Mouse (Mus musculus): ENCODE results near the gene Cacna1d. TPM values are rescaled to one million over a fixed set of nuclear protein-coding genes. Genes with fewer than 3 reads are reported as not detected.

The Cacna1d gene
- total and polyA plus RNA-seq, 2 experiments: 0.55 to 0.72 TPM

GRCm38 (mm10) chr14:30330416-30331181, 160.7 kb downstream of the Cacna1d start:
- H3K27me3 ChIP-seq (ENCODE audit: control insufficient read depth, insufficient read depth, low read length): no peaks in the 10 kb centered on the region
- 84% methylated on average over 17 of the region's 17 CpGs for WGBS
- DNase-seq (ENCODE audit: extremely low read depth, low read depth, low spot score): no peak
- no peaks in the 10 kb centered on the region for H3K36me3 ChIP-seq (ENCODE audit: control insufficient read depth, insufficient read depth, low read length)
- H3K4me3 ChIP-seq (ENCODE audit: insufficient read depth, low read depth, low read length): no peak overlapping the region
- no peak overlapping the region for H3K9ac ChIP-seq (ENCODE audit: low read depth, low read length)
- no peaks in the 10 kb centered on the region for H3K79me2 ChIP-seq (ENCODE audit: control insufficient read depth, insufficient read depth, low read length)
- no peak overlapping the region for H3K27ac ChIP-seq (replicated peaks; ENCODE audit: insufficient read depth, low read depth, low read length)
- TF ChIP-seq POLR2A (IDR thresholded peaks at IDR 0.05; ENCODE audit: extremely low read depth, insufficient read depth, low read length): no peak
- TF ChIP-seq CTCF (IDR thresholded peaks at IDR 0.05; ENCODE audit: low read depth, low read length): no peak
- no peaks in the 10 kb centered on the region for H3K4me1 ChIP-seq (ENCODE audit: control insufficient read depth, insufficient read depth, low read length)

- no peak for DNase-seq (ENCODE audit: extremely low read depth, low read depth, low spot score)
- TF ChIP-seq CTCF (IDR thresholded peaks at IDR 0.05; ENCODE audit: low read depth, low read length): no peak
- H3K9ac ChIP-seq (ENCODE audit: low read depth, low read length): no peak overlapping the region
- H3K36me3 ChIP-seq (ENCODE audit: control insufficient read depth, insufficient read depth, low read length): no peaks in the 10 kb centered on the region
- no peak overlapping the region for H3K27ac ChIP-seq (replicated peaks; ENCODE audit: insufficient read depth, low read depth, low read length)
- H3K27me3 ChIP-seq (ENCODE audit: control insufficient read depth, insufficient read depth, low read length): no peaks in the 10 kb centered on the region
- H3K79me2 ChIP-seq (ENCODE audit: control insufficient read depth, insufficient read depth, low read length): no peaks in the 10 kb centered on the region
- no peak overlapping the region for H3K4me3 ChIP-seq (ENCODE audit: insufficient read depth, low read depth, low read length)
- WGBS: 70% methylated on average over 11 of the region's 11 CpGs
- no peaks in the 10 kb centered on the region for H3K4me1 ChIP-seq (ENCODE audit: control insufficient read depth, insufficient read depth, low read length)
These were observed 162.1 kb downstream of the Cacna1d start for GRCm38 (mm10) chr14:30329109-30329508.

GRCm38 (mm10) chr14:30327452-30327851, 163.8 kb downstream of the Cacna1d start:
- Histone ChIP-seq H3K4me1 (ENCODE audit: control insufficient read depth, insufficient read depth, low read length) (no peaks in the 10 kb centered on the region), H3K36me3 (ENCODE audit: control insufficient read depth, insufficient read depth, low read length) (no peaks in the 10 kb centered on the region), H3K4me3 (ENCODE audit: insufficient read depth, low read depth, low read length) (no peak overlapping the region), H3K9ac (ENCODE audit: low read depth, low read length) (no peak overlapping the region), H3K79me2 (ENCODE audit: control insufficient read depth, insufficient read depth, low read length) (no peaks in the 10 kb centered on the region), H3K27ac (replicated peaks; ENCODE audit: insufficient read depth, low read depth, low read length) (no peak overlapping the region), H3K27me3 (ENCODE audit: control insufficient read depth, insufficient read depth, low read length) (no peaks in the 10 kb centered on the region)
- WGBS: 83% methylated on average over 7 of the region's 7 CpGs
- TF ChIP-seq POLR2A (IDR thresholded peaks at IDR 0.05; ENCODE audit: extremely low read depth, insufficient read depth, low read length): no peak
- no peak for TF ChIP-seq CTCF (IDR thresholded peaks at IDR 0.05; ENCODE audit: low read depth, low read length)
- no peak for DNase-seq (ENCODE audit: extremely low read depth, low read depth, low spot score)

- no peak for TF ChIP-seq POLR2A (IDR thresholded peaks at IDR 0.05; ENCODE audit: extremely low read depth, insufficient read depth, low read length)
- no peak for TF ChIP-seq CTCF (IDR thresholded peaks at IDR 0.05; ENCODE audit: low read depth, low read length)
- WGBS: 71% methylated on average over 8 of the region's 8 CpGs
- no peak for DNase-seq (ENCODE audit: extremely low read depth, low read depth, low spot score)
These were observed 164.2 kb downstream of the Cacna1d start for GRCm38 (mm10) chr14:30327051-30327450.

GRCm38 (mm10) chr14:30326226-30326625, 165.0 kb downstream of the Cacna1d start:
- H3K4me1 ChIP-seq (ENCODE audit: control insufficient read depth, insufficient read depth, low read length): no peaks in the 10 kb centered on the region
- no peak overlapping the region for H3K4me3 ChIP-seq (ENCODE audit: insufficient read depth, low read depth, low read length)
- WGBS: 75% methylated on average over 4 of the region's 4 CpGs
- H3K79me2 ChIP-seq (ENCODE audit: control insufficient read depth, insufficient read depth, low read length): no peaks in the 10 kb centered on the region
- no peaks in the 10 kb centered on the region for H3K36me3 ChIP-seq (ENCODE audit: control insufficient read depth, insufficient read depth, low read length)
- H3K27ac ChIP-seq (replicated peaks; ENCODE audit: insufficient read depth, low read depth, low read length): no peak overlapping the region
- H3K27me3 ChIP-seq (ENCODE audit: control insufficient read depth, insufficient read depth, low read length): no peaks in the 10 kb centered on the region
- no peak for TF ChIP-seq POLR2A (IDR thresholded peaks at IDR 0.05; ENCODE audit: extremely low read depth, insufficient read depth, low read length)
- TF ChIP-seq CTCF (IDR thresholded peaks at IDR 0.05; ENCODE audit: low read depth, low read length): no peak
- H3K9ac ChIP-seq (ENCODE audit: low read depth, low read length): no peak overlapping the region
- DNase-seq (ENCODE audit: extremely low read depth, low read depth, low spot score): no peak

More at GRCm38 (mm10) chr14:30327051-30327450, 164.2 kb downstream of the Cacna1d start:
- Histone ChIP-seq H3K36me3 (ENCODE audit: control insufficient read depth, insufficient read depth, low read length) (no peaks in the 10 kb centered on the region), H3K79me2 (ENCODE audit: control insufficient read depth, insufficient read depth, low read length) (no peaks in the 10 kb centered on the region), H3K27ac (replicated peaks; ENCODE audit: insufficient read depth, low read depth, low read length) (no peak overlapping the region), H3K4me1 (ENCODE audit: control insufficient read depth, insufficient read depth, low read length) (no peaks in the 10 kb centered on the region), H3K27me3 (ENCODE audit: control insufficient read depth, insufficient read depth, low read length) (no peaks in the 10 kb centered on the region), H3K4me3 (ENCODE audit: insufficient read depth, low read depth, low read length) (no peak overlapping the region), H3K9ac (ENCODE audit: low read depth, low read length) (no peak overlapping the region)

GRCm38 (mm10) chr14:30324994-30325393, 166.3 kb downstream of the Cacna1d start:
- Histone ChIP-seq H3K27me3 (ENCODE audit: control insufficient read depth, insufficient read depth, low read length) (no peaks in the 10 kb centered on the region), H3K9ac (ENCODE audit: low read depth, low read length) (no peak overlapping the region), H3K4me1 (ENCODE audit: control insufficient read depth, insufficient read depth, low read length) (no peaks in the 10 kb centered on the region), H3K27ac (replicated peaks; ENCODE audit: insufficient read depth, low read depth, low read length) (no peak overlapping the region), H3K4me3 (ENCODE audit: insufficient read depth, low read depth, low read length) (no peak overlapping the region), H3K36me3 (ENCODE audit: control insufficient read depth, insufficient read depth, low read length) (no peaks in the 10 kb centered on the region), H3K79me2 (ENCODE audit: control insufficient read depth, insufficient read depth, low read length) (no peaks in the 10 kb centered on the region)
- DNase-seq (ENCODE audit: extremely low read depth, low read depth, low spot score): no peak
- WGBS: 89% methylated on average over 5 of the region's 5 CpGs
- no peak for TF ChIP-seq CTCF (IDR thresholded peaks at IDR 0.05; ENCODE audit: low read depth, low read length)
- TF ChIP-seq POLR2A (IDR thresholded peaks at IDR 0.05; ENCODE audit: extremely low read depth, insufficient read depth, low read length): no peak

Data from liver, adult 2 months (tissue).